Mouse (Mus musculus): ENCODE measurements around the gene Gm10644. TPM values are rescaled to one million over a fixed set of nuclear protein-coding genes. Genes with fewer than 3 reads are reported as not detected.

Gm10644 gene
- polyA plus RNA-seq, 1 experiment from 2014 or later, result 0.88 TPM

DNA sequence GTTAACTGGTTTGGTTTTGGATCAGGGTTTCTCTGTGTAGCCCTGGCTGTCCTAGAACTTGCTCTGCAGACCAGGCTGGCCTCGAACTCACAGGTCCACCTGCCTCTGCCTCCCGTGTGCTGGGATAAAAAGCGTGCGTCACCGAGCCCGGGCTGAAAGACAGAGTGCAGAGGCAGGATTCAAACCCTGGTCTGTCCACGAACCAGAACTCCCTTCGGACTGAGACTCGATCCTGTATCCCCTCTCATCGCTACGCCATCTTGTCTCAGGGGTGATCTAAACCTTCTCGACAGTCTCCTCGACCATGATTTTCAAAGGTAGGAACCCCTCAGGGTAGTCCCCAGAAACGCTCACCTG is 278 bp downstream of the Gm10644 start:
- peak overlapping the region; percentile 72 for H3K4me3 ChIP-seq (replicated peaks)
- H3K4me1 ChIP-seq, result peaks cover 23% of the 10 kb centered on the region
- H3K27me3 ChIP-seq, result no peaks in the 10 kb centered on the region
- WGBS, result under 1% methylated on average over 14 of the region's 14 CpGs
- H3K9ac ChIP-seq, result peak overlapping the region; percentile 54
- no peaks in the 10 kb centered on the region for H3K36me3 ChIP-seq (replicated peaks)
- H3K27ac ChIP-seq, result 0 out of 2 replicates have a peak overlapping the region, but pooled peaks have one; percentile 32
- H3K4me2 ChIP-seq, result peak overlapping the region; percentile 52
- H3K9me3 ChIP-seq, result no peaks in the 10 kb centered on the region
- no peak for ATAC-seq (ENCODE audit: low FRiP score)

DNA sequence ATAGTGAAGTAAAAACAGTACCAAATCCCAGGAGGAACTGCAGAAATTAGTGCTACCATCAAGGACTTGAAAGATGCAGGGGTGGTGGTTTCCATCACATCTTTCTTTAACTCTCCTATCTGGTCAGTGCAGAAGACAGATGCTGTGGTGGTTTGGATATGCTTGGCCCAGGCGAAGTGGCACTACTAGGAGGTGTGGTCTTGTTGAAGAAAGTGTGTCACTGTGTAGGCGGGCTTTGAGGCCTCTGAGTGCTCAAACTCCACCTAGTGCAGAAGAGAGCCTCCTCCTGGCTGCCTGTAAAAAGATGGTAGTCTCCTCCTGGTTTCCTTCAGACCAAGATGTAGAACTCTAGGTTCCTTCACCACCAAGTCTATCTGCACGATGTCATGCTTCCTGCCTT is 9.5 kb downstream of the Gm10644 start:
- Histone ChIP-seq H3K9me3 (no peaks in the 10 kb centered on the region), H3K9ac (no peak overlapping the region), H3K36me3 (replicated peaks) (no peaks in the 10 kb centered on the region), H3K27ac (no peak overlapping the region), H3K27me3 (no peaks in the 10 kb centered on the region), H3K4me3 (replicated peaks) (no peak overlapping the region), H3K4me1 (no peaks in the 10 kb centered on the region), H3K4me2 (no peak overlapping the region)
- no peak for ATAC-seq (ENCODE audit: low FRiP score)
- WGBS, result 63% methylated on average over 3 of the region's 3 CpGs

DNA sequence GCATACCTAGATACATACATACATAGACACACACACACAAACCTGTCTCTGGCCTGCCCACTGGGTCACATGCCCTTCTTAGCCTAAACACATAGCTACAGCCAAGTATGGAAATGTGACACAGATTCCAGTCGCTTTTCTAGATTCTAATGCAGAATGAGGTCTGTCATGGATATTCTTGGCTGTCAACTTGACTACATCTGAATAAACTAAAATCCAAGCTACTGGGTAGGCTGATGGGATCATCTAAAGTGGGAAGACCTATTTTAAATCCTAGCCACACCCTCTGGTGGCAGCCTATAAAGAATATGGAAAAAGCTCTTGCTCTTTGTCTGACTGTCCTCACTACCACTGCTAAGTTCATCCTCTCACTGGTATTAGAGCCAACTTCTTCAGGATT is 12.6 kb downstream of the Gm10644 start:
- Histone ChIP-seq H3K36me3 (replicated peaks) (peaks cover 29% of the 10 kb centered on the region), H3K27ac (no peak overlapping the region), H3K9ac (no peak overlapping the region), H3K9me3 (no peaks in the 10 kb centered on the region), H3K4me1 (no peaks in the 10 kb centered on the region), H3K4me2 (no peak overlapping the region), H3K27me3 (no peaks in the 10 kb centered on the region), H3K4me3 (replicated peaks) (no peak overlapping the region)
- 81% methylated on average over 1 of the region's 1 CpGs for WGBS
- no peak for ATAC-seq (ENCODE audit: low FRiP score)

DNA sequence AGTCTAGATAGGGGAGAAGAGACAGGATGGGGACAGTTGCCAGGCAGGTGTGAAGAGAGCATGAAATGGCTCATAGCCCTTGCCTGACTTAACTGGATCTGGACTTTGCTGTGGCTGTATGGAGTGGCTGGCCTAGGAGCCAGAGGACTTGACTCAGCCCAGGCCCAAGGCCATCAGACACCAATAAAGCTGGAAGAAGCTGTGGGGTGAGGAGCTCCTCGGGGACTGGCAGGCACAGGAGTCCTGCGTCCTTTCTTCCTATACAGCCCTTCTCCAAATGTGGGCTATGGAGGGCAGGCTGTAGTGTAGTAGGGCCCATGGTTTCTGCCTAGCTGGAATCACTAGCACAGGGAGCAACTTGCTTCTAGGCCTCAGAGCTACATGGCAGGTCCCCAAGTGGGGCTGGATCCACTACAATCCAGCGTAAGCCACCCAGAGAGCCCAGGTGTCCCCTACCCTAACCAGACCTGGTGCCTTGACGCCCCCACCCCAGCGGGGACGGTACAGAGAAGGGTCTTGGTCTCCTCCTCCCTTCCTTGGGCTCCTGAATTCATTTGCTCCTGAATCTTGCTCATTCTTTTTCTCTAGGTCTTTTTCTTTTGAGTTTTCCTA is 13.8 kb downstream of the Gm10644 start:
- Histone ChIP-seq H3K4me1 (no peaks in the 10 kb centered on the region), H3K36me3 (replicated peaks) (peaks cover 41% of the 10 kb centered on the region), H3K9me3 (no peaks in the 10 kb centered on the region), H3K27ac (no peak overlapping the region), H3K9ac (no peak overlapping the region), H3K27me3 (no peaks in the 10 kb centered on the region), H3K4me3 (replicated peaks) (no peak overlapping the region), H3K4me2 (no peak overlapping the region)
- 84% methylated on average over 6 of the region's 6 CpGs for WGBS
- 0 out of 2 replicates have a peak, but pooled peaks have one; percentile 30 for ATAC-seq (ENCODE audit: low FRiP score)

- Histone ChIP-seq H3K4me3 (replicated peaks) (no peak overlapping the region), H3K9ac (no peak overlapping the region), H3K27me3 (no peaks in the 10 kb centered on the region), H3K9me3 (no peaks in the 10 kb centered on the region), H3K36me3 (replicated peaks) (peaks cover 70% of the 10 kb centered on the region), H3K4me1 (no peaks in the 10 kb centered on the region), H3K4me2 (no peak overlapping the region), H3K27ac (no peak overlapping the region)
- ATAC-seq (ENCODE audit: low FRiP score), result no peak
- WGBS, result 94% methylated on average over 15 of the region's 15 CpGs
Measured at GRCm38 (mm10) chr8:83938330-83938729, 16.7 kb downstream of the Gm10644 start.

- H3K9ac ChIP-seq, result no peak overlapping the region
- H3K4me3 ChIP-seq (replicated peaks), result no peak overlapping the region
- H3K4me1 ChIP-seq, result no peaks in the 10 kb centered on the region
- H3K9me3 ChIP-seq, result no peaks in the 10 kb centered on the region
- H3K36me3 ChIP-seq (replicated peaks), result peaks cover 77% of the 10 kb centered on the region
- ATAC-seq (ENCODE audit: low FRiP score), result no peak
- H3K27ac ChIP-seq, result no peak overlapping the region
- WGBS, result 81% methylated on average over 7 of the region's 7 CpGs
- H3K27me3 ChIP-seq, result no peaks in the 10 kb centered on the region
- no peak overlapping the region for H3K4me2 ChIP-seq
Measured at GRCm38 (mm10) chr8:83937645-83938044, 17.4 kb downstream of the Gm10644 start.

DNA sequence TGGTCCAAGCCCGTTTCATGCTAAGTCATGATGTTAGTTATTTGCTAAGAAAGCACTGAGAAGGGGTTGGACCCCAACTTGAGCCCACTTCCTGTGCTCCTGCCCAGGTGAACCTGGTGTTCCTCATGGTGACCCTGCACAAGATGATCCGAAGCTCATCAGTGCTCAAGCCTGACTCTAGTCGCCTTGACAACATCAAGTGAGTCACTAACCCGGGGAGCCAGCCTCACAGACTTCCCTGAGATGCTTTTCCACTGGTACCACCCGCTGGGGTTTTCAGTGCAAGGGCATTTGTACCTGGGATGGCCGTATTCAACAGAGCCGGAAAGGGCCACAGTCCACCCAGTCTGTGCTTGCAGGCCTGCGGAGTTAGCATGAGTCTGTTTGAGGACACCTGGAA is 19.6 kb downstream of the Gm10644 start:
- H3K9ac ChIP-seq, result no peak overlapping the region
- no peak overlapping the region for H3K27ac ChIP-seq
- no peak for ATAC-seq (ENCODE audit: low FRiP score)
- H3K27me3 ChIP-seq, result no peaks in the 10 kb centered on the region
- WGBS, result 94% methylated on average over 8 of the region's 8 CpGs
- no peak overlapping the region for H3K4me2 ChIP-seq
- H3K4me3 ChIP-seq (replicated peaks), result no peak overlapping the region
- no peaks in the 10 kb centered on the region for H3K4me1 ChIP-seq
- H3K9me3 ChIP-seq, result no peaks in the 10 kb centered on the region
- peaks cover 98% of the 10 kb centered on the region for H3K36me3 ChIP-seq (replicated peaks)

- Histone ChIP-seq H3K4me3 (replicated peaks) (no peak overlapping the region), H3K9me3 (no peaks in the 10 kb centered on the region), H3K4me2 (no peak overlapping the region), H3K4me1 (no peaks in the 10 kb centered on the region), H3K27ac (no peak overlapping the region), H3K27me3 (no peaks in the 10 kb centered on the region), H3K9ac (no peak overlapping the region), H3K36me3 (replicated peaks) (peaks cover 98% of the 10 kb centered on the region)
- ATAC-seq (ENCODE audit: low FRiP score), result no peak
- 70% methylated on average over 2 of the region's 2 CpGs for WGBS
Measured at GRCm38 (mm10) chr8:83934994-83935393, 20.0 kb downstream of the Gm10644 start.

DNA sequence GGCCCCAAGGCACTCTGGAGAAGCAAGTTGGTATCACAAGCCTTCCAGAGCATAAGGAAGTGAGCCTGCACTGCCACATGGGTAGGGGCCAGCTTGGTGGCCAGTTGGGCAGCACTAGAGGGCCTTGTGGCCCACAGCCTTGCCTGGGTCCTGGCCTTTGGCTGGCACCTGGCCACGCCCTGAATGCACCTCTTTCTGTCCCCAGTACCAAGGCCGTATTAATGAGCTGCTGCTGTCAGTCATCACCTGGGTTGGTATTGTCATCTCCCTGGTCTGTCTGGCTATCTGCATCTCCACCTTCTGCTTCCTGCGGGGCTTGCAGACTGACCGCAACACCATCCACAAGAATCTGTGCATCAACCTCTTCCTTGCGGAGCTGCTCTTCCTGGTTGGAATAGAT is 20.8 kb downstream of the Gm10644 start:
- no peak for ATAC-seq (ENCODE audit: low FRiP score)
- H3K4me3 ChIP-seq (replicated peaks), result no peak overlapping the region
- peaks cover 100% of the 10 kb centered on the region for H3K36me3 ChIP-seq (replicated peaks)
- H3K27me3 ChIP-seq, result no peaks in the 10 kb centered on the region
- no peak overlapping the region for H3K9ac ChIP-seq
- no peaks in the 10 kb centered on the region for H3K9me3 ChIP-seq
- H3K4me2 ChIP-seq, result no peak overlapping the region
- 89% methylated on average over 5 of the region's 5 CpGs for WGBS
- H3K27ac ChIP-seq, result no peak overlapping the region
- H3K4me1 ChIP-seq, result no peaks in the 10 kb centered on the region

- H3K36me3 ChIP-seq (replicated peaks), result peaks cover 78% of the 10 kb centered on the region
Measured at GRCm38 (mm10) chr8:83926266-83926665, 28.7 kb downstream of the Gm10644 start.

DNA sequence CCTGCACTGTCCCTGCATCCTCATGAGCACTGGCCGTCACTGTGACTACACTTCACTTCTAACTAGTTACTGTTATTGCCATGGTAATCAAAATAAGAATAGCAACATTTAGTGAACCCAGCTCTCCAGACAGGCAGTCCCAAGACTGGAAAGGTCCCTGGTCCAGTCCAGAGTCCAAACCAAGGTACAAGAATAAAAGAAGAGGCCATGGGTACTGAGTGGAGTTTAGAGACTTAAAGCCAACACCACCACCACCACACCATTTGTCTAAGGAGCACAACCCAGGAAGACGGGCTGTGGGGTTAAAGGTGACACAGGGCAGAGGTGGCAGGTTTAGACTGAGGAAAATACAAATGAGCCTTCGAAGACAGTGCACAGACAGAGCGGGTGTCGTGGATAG is 30.4 kb downstream of the Gm10644 start:
- Histone ChIP-seq H3K4me3 (replicated peaks) (no peak overlapping the region), H3K9me3 (no peaks in the 10 kb centered on the region), H3K4me1 (no peaks in the 10 kb centered on the region), H3K27ac (no peak overlapping the region), H3K27me3 (no peaks in the 10 kb centered on the region), H3K36me3 (replicated peaks) (peaks cover 75% of the 10 kb centered on the region), H3K9ac (no peak overlapping the region), H3K4me2 (no peak overlapping the region)
- 86% methylated on average over 5 of the region's 5 CpGs for WGBS
- no peak for ATAC-seq (ENCODE audit: low FRiP score)

More at GRCm38 (mm10) chr8:83926266-83926665, 28.7 kb downstream of the Gm10644 start:
- H3K9me3 ChIP-seq, result no peaks in the 10 kb centered on the region
- H3K27ac ChIP-seq, result no peak overlapping the region
- no peak overlapping the region for H3K4me3 ChIP-seq (replicated peaks)
- H3K9ac ChIP-seq, result no peak overlapping the region
- H3K27me3 ChIP-seq, result no peaks in the 10 kb centered on the region
- no peak overlapping the region for H3K4me2 ChIP-seq
- no peaks in the 10 kb centered on the region for H3K4me1 ChIP-seq
- no peak for ATAC-seq (ENCODE audit: low FRiP score)
- WGBS, result 79% methylated on average over 7 of the region's 7 CpGs

DNA sequence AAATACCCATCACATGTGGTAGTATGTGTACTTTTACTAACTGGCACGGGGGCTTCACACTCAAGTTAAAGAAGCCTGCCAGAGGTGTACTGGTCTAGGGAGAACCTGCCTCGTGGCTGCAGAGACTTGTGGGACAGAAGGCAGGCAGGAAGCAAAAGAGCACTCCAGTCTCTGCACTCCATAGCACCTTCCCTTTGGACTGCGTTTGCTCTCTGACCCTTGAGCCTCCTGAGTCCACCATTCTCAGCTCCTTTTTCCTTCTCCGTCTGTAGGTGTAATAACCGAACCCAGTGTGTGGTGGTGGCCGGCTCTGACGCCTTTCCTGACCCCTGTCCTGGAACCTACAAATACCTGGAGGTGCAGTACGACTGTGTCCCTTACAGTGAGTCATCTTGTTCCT is 32.3 kb downstream of the Gm10644 start:
- no peaks in the 10 kb centered on the region for H3K4me1 ChIP-seq

DNA sequence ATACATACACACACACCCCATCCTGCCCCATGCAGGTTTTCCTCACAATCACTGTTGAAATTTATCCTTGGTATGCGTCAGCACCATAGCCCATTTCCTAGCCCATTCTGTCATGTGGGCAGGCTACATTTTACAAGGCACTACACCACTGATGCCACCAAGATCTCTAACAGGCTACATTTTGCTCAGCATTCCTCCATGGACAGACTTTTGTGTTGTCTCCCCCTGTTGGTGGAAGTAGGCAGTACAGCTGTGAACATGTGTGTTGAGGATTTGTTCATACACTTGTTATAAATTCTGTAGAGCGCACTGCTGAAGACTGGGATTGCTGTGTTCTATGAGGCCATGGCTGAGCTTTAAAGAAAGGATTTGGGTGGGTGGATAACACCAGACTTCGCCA is 33.4 kb downstream of the Gm10644 start:
- H3K36me3 ChIP-seq (replicated peaks), result peaks cover 63% of the 10 kb centered on the region
- peak; percentile 53; the same call in 1 of the 2 replicates for ATAC-seq (ENCODE audit: low FRiP score)

More for the DNA sequence above, 32.3 kb downstream of the Gm10644 start:
- H3K4me3 ChIP-seq (replicated peaks), result no peak overlapping the region
- ATAC-seq (ENCODE audit: low FRiP score), result no peak
- H3K27ac ChIP-seq, result no peak overlapping the region
- H3K9ac ChIP-seq, result no peak overlapping the region
- H3K9me3 ChIP-seq, result no peaks in the 10 kb centered on the region
- 93% methylated on average over 8 of the region's 8 CpGs for WGBS
- H3K36me3 ChIP-seq (replicated peaks), result peaks cover 69% of the 10 kb centered on the region
- H3K27me3 ChIP-seq, result no peaks in the 10 kb centered on the region
- H3K4me2 ChIP-seq, result no peak overlapping the region

More for the DNA sequence above, 33.4 kb downstream of the Gm10644 start:
- 82% methylated on average over 3 of the region's 3 CpGs for WGBS
- Histone ChIP-seq H3K9me3 (no peaks in the 10 kb centered on the region), H3K4me1 (no peaks in the 10 kb centered on the region), H3K9ac (no peak overlapping the region), H3K4me2 (no peak overlapping the region), H3K4me3 (replicated peaks) (no peak overlapping the region), H3K27ac (no peak overlapping the region), H3K27me3 (no peaks in the 10 kb centered on the region)
